Mouse (Mus musculus): ENCODE measurements around the gene C9orf72. TPM values are rescaled to one million over a fixed set of nuclear protein-coding genes. Genes with fewer than 3 reads are reported as not detected.

The C9orf72 gene
- total RNA-seq (2023) = 10 to 100 TPM; 17.3 to 24.4 TPM

GRCm38 (mm10) chr4:35225734-35226495 lies at the start of gene C9orf72:
Gene C9orf72, minus strand, starts transcription at chr4:35226175.

GRCm38 (mm10) chr4:35156751-35157611 lies 69.0 kb downstream of the C9orf72 start, which contains the start of gene Mob3b:
Gene Mob3b, minus strand, starts transcription at chr4:35157484.

GRCm38 (mm10) chr4:35151756-35152155 lies 74.2 kb downstream of the C9orf72 start, which contains the start of gene Ifnk:
Gene Ifnk, plus strand, starts transcription at chr4:35152056.

Other genes with a start within 250 kb of the C9orf72 start
- gene Ifnk, start 74.1 kb downstream of the C9orf72 start, total RNA-seq (2023) = not detected
- gene Mob3b, start 68.7 kb downstream of the C9orf72 start, total RNA-seq (2023) = 10 to 100 TPM; 13.9 to 19.9 TPM